Mouse (Mus musculus): Measurements from ENCODE around the gene Ppp1r9a. TPM values are rescaled to one million over a fixed set of nuclear protein-coding genes. Genes with fewer than 3 reads are reported as not detected.
"Not testable (repeated sequence)": the region's sequence is repeated elsewhere in the genome, so short reads cannot be mapped to it uniquely, and the experiment has no call there.

Gene Ppp1r9a
- polyA plus RNA-seq, 2 experiments, result 2.6 to 3.0 TPM

DNA sequence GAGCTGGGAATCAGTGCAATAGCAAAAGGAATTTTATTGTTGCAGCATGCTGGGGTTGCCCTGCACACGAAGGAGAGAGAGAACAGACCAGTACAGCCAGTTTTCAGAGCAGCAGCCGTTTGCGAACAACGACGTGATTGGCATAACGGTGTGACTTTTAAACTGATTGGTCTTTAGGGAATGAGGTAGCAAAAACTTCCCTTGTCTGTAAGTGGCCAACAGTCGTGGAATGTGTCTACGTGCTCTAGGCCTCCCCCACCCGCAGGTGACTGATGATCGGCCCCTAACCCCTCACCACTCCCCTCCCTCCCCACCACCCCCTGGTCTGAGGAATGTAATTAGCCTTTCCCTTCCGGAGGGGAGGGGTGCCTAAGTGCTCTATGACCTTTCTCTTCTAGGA is 10.3 kb upstream of the Ppp1r9a start:
- H3K27ac ChIP-seq, result no peak overlapping the region
- no peak overlapping the region for H3K9ac ChIP-seq (replicated peaks)
- no peaks in the 10 kb centered on the region for H3K27me3 ChIP-seq (ENCODE audit: control insufficient read depth, insufficient read depth, low read length)
- H3K4me3 ChIP-seq (ENCODE audit: insufficient read depth in 1 of 2, low read depth in 2 of 2, low read length in 2 of 2), result no peak overlapping the region
- DNase-seq (ENCODE audit: low read depth in 3 of 3, low spot score in 3 of 3) (no peak), ATAC-seq (ENCODE audit: insufficient read depth) (no peak)
- no peak for TF ChIP-seq CTCF (IDR thresholded peaks at IDR 0.05; ENCODE audit: low read depth)
- no peak for TF ChIP-seq EP300 (IDR thresholded peaks at IDR 0.05; ENCODE audit: low read depth)
- no peaks in the 10 kb centered on the region for H3K9me3 ChIP-seq (ENCODE audit: control insufficient read depth, low read length)
- WGBS (ENCODE audit: insufficient replicate concordance), result 62% methylated on average over 11 of the region's 11 CpGs
- no peaks in the 10 kb centered on the region for H3K36me3 ChIP-seq (replicated peaks; ENCODE audit: control insufficient read depth, insufficient read depth, low read depth)
- H3K4me1 ChIP-seq (replicated peaks; ENCODE audit: control insufficient read depth in 2 of 2, insufficient read depth in 2 of 2, low read length in 1 of 2), result 0 out of 4 replicates have a peak, but pooled peaks cover 0 to 2% of the 10 kb centered on the region in 2 experiments
- H3K4me2 ChIP-seq (ENCODE audit: low read depth), result no peak overlapping the region

DNA sequence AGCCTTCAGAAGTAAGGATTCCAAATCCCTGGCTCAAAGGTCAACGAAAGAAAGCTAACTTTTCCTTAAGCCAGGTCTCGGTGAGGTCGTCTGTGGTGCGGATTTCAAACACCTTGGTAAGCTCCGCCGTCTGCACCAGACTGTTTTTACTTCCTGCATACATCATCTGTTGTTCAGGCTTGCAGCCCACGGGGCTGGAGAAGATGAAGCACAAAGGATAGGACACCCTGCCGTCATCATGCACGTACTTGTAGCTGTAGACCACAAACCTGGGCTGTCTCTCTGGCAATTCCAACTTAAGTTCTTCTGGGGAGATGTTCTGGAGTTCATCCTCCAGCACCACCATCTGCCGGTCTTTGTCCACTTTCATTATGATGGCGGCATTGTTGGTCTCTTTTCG is 9.4 kb upstream of the Ppp1r9a start:
- not testable (repeated sequence) for H3K36me3 ChIP-seq (replicated peaks; ENCODE audit: control insufficient read depth, insufficient read depth, low read depth); H3K9me3 ChIP-seq (ENCODE audit: control insufficient read depth, low read length); H3K4me2 ChIP-seq (ENCODE audit: low read depth); DNase-seq (ENCODE audit: low read depth in 3 of 3, low spot score in 3 of 3); H3K4me3 ChIP-seq (ENCODE audit: insufficient read depth in 1 of 2, low read depth in 2 of 2, low read length in 2 of 2); H3K4me1 ChIP-seq (replicated peaks; ENCODE audit: control insufficient read depth in 2 of 2, insufficient read depth in 2 of 2, low read length in 1 of 2); ATAC-seq (ENCODE audit: insufficient read depth); H3K27me3 ChIP-seq (ENCODE audit: control insufficient read depth, insufficient read depth, low read length); H3K9ac ChIP-seq (replicated peaks); H3K27ac ChIP-seq
- 57% methylated on average over 12 of the region's 12 CpGs for WGBS (ENCODE audit: insufficient replicate concordance)

DNA sequence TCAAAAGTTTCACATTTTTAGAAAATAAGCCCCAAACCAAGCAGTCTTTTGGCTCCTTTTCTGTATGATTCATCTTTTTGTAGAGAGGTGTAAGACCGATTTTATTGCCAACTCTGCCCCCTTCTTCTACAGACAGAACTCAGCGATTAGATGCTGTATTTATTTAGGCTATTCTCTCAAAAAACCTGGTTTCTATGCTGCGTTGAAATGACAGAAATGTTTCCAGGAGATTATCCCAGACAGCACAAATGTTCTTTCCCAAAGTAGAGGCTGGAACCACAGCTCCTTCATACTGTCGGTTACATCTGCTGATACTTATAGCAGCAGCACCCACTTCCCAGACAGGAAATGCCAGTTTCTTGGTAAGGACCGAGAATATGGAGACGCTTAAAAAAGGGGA is 2.8 kb upstream of the Ppp1r9a start:
- Histone ChIP-seq H3K4me1 (replicated peaks; ENCODE audit: control insufficient read depth in 2 of 2, insufficient read depth in 2 of 2, low read length in 1 of 2) (no peaks in the 10 kb centered on the region), H3K27ac (no peak overlapping the region), H3K4me3 (ENCODE audit: insufficient read depth in 1 of 2, low read depth in 2 of 2, low read length in 2 of 2) (no peak overlapping the region), H3K9me3 (ENCODE audit: control insufficient read depth, low read length) (no peaks in the 10 kb centered on the region), H3K36me3 (replicated peaks; ENCODE audit: control insufficient read depth, insufficient read depth, low read depth) (no peaks in the 10 kb centered on the region), H3K4me2 (ENCODE audit: low read depth) (no peak overlapping the region), H3K27me3 (ENCODE audit: control insufficient read depth, insufficient read depth, low read length) (no peaks in the 10 kb centered on the region), H3K9ac (replicated peaks) (no peak overlapping the region)
- TF ChIP-seq CTCF (IDR thresholded peaks at IDR 0.05; ENCODE audit: low read depth) (no peak), EP300 (IDR thresholded peaks at IDR 0.05; ENCODE audit: low read depth) (no peak)
- DNase-seq (ENCODE audit: low read depth in 3 of 3, low spot score in 3 of 3) (no peak), ATAC-seq (ENCODE audit: insufficient read depth) (no peak)
- 59% methylated on average over 6 of the region's 6 CpGs for WGBS (ENCODE audit: insufficient replicate concordance)

DNA sequence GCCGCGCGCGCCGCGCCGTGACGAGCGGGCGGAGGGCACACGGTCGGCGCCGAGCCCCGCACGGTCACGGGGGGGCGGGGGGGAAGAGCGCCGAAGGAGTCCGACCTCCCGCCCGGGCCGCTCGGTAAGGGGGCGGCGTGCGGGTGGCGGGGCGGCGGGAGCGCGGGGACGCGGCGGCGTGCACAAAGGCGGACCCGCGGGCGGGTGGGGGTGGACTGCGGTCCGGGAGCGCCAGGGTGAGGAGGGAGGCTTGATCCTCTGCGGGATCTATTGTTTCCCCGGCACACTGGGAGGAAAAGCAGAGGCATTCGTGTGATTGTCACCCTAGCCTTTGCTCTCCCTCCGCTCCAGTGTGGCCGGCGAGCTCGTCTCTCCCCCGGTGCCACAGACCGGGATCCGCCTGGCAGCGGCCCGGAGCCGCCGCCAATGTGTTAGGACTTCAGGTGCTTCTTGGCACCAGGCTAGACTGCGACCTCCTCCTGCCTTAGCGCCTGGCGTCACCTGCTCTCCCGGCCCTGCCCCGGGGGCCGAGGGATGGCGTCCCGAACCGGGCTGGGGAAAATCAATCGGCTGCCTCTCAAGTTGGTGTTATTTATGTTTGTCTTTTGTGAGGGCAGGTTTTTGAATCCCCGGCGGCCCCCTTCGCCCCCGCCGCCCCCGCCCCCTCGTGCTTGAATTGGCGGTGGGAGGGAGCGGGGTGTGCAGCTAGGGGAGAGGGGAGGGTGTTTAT is 773 bp downstream of the Ppp1r9a start:
- TF ChIP-seq EP300 (IDR thresholded peaks at IDR 0.05; ENCODE audit: low read depth) (no peak), CTCF (IDR thresholded peaks at IDR 0.05; ENCODE audit: low read depth) (no peak)
- Histone ChIP-seq H3K27ac (no peak overlapping the region), H3K4me2 (ENCODE audit: low read depth) (peak overlapping the region; percentile 73), H3K27me3 (ENCODE audit: control insufficient read depth, insufficient read depth, low read length) (no peaks in the 10 kb centered on the region), H3K9ac (replicated peaks) (peak overlapping the region; percentile 66), H3K4me3 (ENCODE audit: insufficient read depth in 1 of 2, low read depth in 2 of 2, low read length in 2 of 2) (peak overlapping the region; percentile 53 to 58), H3K9me3 (ENCODE audit: control insufficient read depth, low read length) (no peaks in the 10 kb centered on the region), H3K4me1 (replicated peaks; ENCODE audit: control insufficient read depth in 2 of 2, insufficient read depth in 2 of 2, low read length in 1 of 2) (no peaks in the 10 kb centered on the region), H3K36me3 (replicated peaks; ENCODE audit: control insufficient read depth, insufficient read depth, low read depth) (no peaks in the 10 kb centered on the region)
- under 1% methylated on average over 65 of the region's 77 CpGs for WGBS (ENCODE audit: insufficient replicate concordance)
- DNase-seq (ENCODE audit: low read depth in 3 of 3, low spot score in 3 of 3), result peak in 1 of 3 experiments; percentile 4
- peak; percentile 57 for ATAC-seq (ENCODE audit: insufficient read depth)

DNA sequence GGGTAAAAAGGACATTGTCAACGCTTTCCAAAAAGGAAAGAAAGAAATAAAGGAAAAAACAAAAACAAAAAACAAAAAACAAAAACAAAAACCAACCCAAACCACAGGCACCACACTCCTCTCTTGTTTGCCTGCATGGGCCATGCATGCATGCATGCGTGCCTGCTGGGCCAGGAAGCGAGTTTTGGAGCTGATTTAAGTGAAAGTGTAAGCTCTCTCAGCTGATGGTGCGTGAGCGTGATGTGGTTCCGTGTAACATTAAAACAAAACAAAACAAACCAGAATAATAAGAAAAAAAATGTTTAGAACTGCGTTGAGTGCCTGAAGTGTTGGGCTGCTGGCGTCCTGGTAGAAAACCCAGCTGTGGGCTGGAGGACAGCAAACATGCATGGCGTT is 1.3 kb downstream of the Ppp1r9a start:
- peak overlapping the region; percentile 66 for H3K9ac ChIP-seq (replicated peaks)
- no peaks in the 10 kb centered on the region for H3K9me3 ChIP-seq (ENCODE audit: control insufficient read depth, low read length)
- H3K27ac ChIP-seq, result no peak overlapping the region
- H3K27me3 ChIP-seq (ENCODE audit: control insufficient read depth, insufficient read depth, low read length), result no peaks in the 10 kb centered on the region
- H3K4me2 ChIP-seq (ENCODE audit: low read depth), result peak overlapping the region; percentile 73
- peak overlapping the region; percentile 53 to 55 for H3K4me3 ChIP-seq (ENCODE audit: insufficient read depth in 1 of 2, low read depth in 2 of 2, low read length in 2 of 2)
- TF ChIP-seq EP300 (IDR thresholded peaks at IDR 0.05; ENCODE audit: low read depth) (no peak), CTCF (IDR thresholded peaks at IDR 0.05; ENCODE audit: low read depth) (no peak)
- ATAC-seq (ENCODE audit: insufficient read depth) (no peak), DNase-seq (ENCODE audit: low read depth in 3 of 3, low spot score in 3 of 3) (no peak)
- WGBS (ENCODE audit: insufficient replicate concordance), result 7% methylated on average over 9 of the region's 9 CpGs
- no peaks in the 10 kb centered on the region for H3K4me1 ChIP-seq (replicated peaks; ENCODE audit: control insufficient read depth in 2 of 2, insufficient read depth in 2 of 2, low read length in 1 of 2)
- H3K36me3 ChIP-seq (replicated peaks; ENCODE audit: control insufficient read depth, insufficient read depth, low read depth), result no peaks in the 10 kb centered on the region
